Mouse (Mus musculus) mesoderm, embryonic 11.5 days (tissue): Measurements from ENCODE around the gene Snf8.

Experiments used
- DNase-seq: peaks from one replicate; pipeline ENCODE4 v3.0.0-alpha.2; 2012; ENCODE audit warnings: low read depth, low spot score

The Snf8 gene

DNA sequence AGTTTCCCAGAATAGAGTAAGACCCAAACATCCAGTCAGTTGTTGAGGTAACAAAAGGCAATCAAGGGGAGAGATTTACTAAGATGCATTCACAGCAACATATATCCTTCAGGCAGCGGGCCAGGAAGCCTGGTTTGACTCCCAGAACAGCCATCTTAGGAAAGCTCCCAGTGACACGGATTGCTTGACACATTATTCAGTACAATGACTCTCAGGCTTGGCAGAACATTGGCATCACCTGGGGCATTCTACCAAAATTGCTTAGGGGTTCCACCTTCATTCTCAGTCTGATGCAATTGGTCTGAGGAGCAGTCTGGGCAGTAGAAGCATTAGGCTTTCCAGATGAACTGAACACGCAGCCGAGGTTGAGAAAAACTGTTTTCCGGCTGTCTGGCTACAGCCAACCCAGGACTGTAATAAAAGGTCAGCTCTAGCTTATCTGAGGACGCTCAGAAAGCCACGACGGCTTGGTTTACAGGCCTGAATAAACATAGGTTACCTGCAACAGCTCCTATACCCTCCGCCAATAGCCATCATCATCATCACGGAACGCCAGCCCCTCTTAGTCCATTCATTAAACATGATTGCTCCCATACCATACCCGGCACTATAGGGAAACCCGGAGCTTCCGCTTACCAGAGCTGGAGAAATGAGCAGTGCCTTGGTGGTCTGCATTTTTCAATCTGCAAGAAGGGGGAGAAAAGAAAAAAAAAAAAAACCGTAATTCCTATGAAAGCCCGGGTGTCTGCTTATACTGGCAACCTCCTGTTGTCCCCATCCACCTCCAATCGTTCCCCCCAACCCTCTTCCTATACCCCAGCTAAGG is 39.9 kb downstream of the Snf8 start:
- DNase-seq: no peak

DNA sequence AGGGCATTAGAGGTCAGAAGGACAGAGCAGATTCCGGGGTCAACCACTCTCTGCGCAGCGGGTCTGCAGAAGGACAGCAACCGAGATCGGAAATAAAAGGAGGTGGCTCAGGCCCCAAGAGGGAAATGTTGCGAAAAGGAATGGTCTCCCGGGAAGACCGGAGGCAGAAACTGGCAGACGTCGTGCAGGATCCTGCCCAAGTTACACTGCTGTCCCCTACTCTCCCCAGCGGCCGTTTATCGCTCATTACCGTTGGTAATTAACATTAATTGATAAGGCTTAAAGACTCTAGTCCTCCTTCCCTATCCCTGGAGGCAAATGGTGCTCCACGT is 40.5 kb downstream of the Snf8 start:
- peak; percentile 17 for DNase-seq

DNA sequence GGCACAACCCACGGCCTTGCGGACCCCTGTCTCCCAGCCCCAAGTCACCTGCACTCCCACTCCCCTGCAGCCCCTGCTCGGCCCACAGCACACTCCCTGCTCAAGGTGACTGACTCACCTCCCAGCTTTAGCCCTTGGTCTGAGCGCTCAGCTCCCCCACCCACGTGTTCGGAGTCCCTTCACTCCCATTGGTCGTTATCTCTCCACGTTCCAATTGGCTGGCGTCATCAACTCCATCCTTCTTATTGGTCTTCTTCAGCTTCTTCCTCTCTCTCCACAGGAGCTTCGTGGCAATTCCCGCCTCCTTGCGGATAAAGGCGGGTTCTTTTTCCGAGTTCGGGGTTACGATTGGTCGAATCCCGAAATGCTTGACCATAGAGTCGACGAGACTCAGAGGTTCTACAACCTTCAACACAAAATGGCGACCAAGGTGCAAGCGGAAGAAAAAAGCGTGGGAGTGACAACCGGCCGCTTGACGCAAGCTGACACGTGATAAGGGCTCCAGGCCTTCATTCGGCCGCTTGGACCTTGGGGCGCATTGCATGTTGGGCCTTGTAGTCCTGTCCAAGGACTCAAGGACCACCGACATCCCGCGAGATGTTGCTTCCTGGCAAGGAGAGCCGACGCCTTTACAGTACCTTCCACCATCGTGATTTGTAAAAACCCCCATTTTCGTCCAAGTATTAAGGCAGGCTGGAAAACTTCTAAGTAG is 41.0 kb downstream of the Snf8 start, which contains the start of gene Atp5g1:
TSS of gene Atp5g1 (minus strand) at position 162 of the 712 bp plus-strand sequence.
- DNase-seq: peak; percentile 100

DNA sequence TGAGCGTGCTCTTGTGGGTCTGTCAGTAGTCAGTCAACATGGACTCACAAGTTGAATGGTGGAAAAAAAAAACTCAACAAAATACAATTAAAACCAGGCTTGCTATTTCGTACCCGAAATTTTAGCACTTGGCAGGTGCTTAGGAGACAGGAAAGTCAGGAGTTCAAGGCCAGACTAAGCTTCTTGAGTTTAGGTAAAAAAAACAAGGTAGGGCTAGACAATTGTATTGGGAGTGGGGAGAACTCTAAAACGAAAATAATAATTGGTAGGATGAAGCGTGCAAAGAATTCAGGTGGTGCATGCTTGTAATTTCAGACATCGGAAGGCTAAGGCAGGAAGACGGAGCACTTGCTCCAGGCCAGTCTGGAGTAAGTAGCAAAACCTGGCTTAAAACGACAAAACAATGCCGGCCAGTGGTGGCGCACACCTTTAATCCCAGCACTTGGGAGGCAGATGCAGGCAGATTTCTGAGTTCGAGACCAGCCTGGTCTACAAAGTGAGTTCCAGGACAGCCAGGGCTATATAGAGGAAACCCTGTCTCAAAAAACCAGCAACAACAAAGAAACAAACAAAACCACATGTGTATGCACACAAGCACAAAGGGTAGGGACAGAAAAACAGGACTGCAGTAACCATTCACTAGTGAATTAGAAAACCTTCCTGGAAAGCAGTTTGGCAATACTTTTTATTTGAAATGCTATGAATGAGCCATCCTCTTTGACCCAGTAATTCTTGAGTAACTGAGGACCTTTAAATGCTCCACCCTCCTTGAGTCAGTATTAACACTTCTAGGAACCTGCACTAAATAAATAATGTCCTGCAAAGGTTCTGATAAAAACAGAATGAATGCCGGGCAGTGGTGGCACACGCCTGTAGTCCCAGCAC is 41.8 kb downstream of the Snf8 start:
- no peak for DNase-seq

DNA sequence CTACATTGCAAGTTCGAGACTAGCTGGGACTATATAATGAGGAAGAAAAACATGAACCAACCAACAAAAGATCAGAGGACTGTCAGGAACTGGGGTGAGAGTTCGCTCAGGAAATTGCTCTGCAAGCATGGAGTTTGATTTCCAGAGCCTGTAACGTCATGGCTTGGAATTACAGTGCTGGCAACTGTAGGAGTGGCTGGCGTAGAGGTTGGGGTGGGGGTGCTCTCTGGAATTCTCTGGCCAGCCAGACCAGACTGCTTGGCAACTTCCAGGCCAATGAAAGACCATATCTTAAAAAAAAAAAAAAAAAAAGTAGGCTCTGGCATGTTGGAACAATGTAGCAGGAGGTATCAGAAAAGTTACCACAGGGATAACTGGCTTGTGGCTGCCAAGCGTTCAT is 46.1 kb downstream of the Snf8 start:
- no peak for DNase-seq

DNA sequence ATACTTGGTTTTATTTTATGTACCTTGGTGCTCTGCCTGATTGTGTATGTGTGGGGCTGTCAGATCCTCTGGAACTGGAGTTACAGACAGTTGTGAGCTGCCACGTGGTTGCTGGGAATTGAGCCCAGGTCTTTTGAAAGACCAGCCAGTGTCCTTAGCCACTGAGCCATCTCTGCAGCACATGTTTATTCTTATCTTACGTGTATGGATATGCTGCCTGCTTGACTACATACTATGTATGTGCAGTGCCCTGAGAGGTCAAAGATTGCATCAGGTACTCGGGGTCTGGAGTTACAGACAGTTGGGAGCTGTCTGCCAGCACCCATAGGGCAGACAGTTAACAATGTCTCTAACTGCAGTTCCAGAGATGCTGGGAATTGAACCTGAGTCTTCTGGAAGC is 48.0 kb downstream of the Snf8 start:
- no peak for DNase-seq

DNA sequence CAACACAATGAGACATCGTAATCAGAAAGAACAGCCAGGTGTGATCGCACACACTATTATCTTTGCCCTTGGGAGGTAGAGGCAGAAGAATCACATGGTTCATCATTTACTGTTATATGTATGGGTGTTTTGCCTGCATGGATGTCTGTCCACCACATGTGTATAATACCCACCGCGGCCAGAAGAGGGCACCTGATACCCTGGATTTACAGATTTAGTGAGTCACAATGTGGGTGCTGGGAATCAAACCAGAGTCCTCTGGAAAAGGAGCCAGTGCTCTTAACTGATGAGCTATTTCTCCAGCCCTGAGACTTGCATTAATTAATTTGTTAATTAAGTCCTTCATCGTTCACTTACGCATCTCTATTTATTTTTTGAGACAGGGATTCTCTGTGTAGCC is 53.3 kb downstream of the Snf8 start:
- DNase-seq: no peak

DNA sequence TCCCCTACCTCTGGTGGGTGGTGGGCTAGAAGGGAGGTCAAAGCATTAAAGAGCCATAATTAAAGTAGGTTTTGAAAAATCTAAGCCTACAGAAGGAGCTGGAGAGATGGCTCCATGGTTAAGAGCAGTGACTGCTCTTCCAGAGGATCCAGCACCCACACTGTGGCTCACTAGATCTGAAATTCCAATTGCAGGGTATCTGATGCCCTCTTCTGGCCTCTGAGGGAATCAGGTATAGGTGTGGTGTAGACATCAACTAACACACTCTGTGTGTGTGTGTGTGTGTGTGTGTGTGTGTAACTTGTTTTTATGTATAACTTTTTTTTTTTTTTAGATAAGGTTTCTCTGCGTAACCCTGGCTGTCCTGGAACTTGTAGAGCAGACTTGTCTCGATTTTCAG is 56.4 kb downstream of the Snf8 start:
- no peak for DNase-seq

DNA sequence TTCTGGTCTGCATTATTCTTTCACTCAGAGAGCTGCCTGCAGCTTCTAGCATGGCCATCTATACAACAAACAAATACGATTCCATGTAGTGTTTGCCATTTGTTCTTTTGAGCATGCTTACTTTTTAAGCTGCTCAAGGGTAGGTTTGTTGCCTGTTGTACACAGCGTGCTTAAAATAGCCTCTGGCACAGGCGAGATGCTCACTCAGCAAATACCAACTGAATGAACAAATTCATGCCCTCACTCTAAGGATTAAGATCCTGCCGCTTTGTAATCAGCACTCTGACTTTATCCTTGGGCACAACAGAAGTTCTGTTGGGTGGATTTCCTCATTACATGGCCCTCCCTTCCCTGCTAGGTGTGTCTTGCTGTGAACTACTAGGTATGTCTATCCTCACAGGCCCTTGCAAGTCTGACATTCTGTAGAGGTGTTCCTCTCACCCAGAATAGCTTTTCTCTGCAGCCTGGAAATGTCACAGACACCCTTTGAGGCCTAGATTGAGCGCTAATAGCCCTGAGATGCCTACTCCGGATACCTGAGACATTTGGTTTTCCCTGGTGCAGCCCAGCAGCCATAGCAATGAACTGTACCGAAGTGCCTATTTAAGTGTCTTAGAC is 58.1 kb downstream of the Snf8 start:
- no peak for DNase-seq

DNA sequence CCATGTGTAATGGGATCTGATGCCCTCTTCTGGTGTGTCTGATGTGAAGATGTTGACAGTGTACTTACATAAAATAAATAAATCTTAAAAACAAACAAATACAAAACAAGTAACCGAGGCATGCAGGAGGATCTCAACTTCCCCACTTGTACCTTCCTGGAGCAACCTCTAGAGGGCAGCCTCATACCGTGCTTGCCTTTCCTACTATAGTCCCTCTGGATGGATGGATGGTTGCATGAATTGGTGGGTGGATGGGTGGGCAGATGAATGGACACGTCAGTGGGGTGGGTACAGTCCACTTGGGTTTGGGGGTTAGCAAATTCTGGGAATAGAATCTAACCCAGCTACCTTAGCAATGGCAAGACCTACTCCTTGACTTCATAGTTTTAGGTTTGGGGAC is 58.7 kb downstream of the Snf8 start:
- DNase-seq: peak; percentile 59
